Comparison of ENCODE assay signal across 12 mouse cellular contexts in genomic region chr17:15088591-15089001, GRCm38 (mm10). TPM values are rescaled to one million over a fixed set of nuclear protein-coding genes. Genes with fewer than 3 reads are reported as not detected.
DNase-seq lines count a peak whose midpoint lies in the region; ATAC-seq lines count a peak whose summit lies in the region.
"Had no signal": no experiment of that assay in that cellular context is flagged by ENCODE, and none has a peak within 500 bp of the region (broad histone marks: within the 10 kb centered on the region; RNA-seq: fewer than 3 reads in every experiment).

No protein-coding gene starts in this region.

- peaks cover 22% of the 10 kb centered on the region for H3K27me3 ChIP-seq in hindbrain, embryonic 10.5 days (ENCODE audit: insufficient read depth, poor library complexity, severe bottlenecking)
- H3K27me3 ChIP-seq in midbrain, embryonic 11.5 days (ENCODE audit: control insufficient read depth, insufficient read depth, low read length) = no peaks in the 10 kb centered on the region

- peak; percentile 43 for DNase-seq in embryo, embryonic 10.5 days (ENCODE audit: low spot score)
- peak; percentile 44 for DNase-seq in hindbrain, embryonic 10.5 days (ENCODE audit: low spot score)
- no peak for DNase-seq in midbrain, embryonic 11.5 days (ENCODE audit: low spot score, missing footprints)
- no peak for DNase-seq in natural killer cell, adult 2 months (ENCODE audit: low spot score in 2 of 2)
- no peak for DNase-seq in ovary, postnatal 36 days (ENCODE audit: low spot score)
- no peak for DNase-seq in testis, postnatal 14 days (ENCODE audit: low spot score)
- DNase-seq: gastrocnemius, postnatal 10 days; lung, embryonic 14.5 days; thymus, postnatal 14 days had no signal

- no peak overlapping the region for H3K9ac ChIP-seq in midbrain, embryonic 11.5 days (ENCODE audit: low read length)
- H3K9ac ChIP-seq: lung, embryonic 14.5 days had no signal

- peak overlapping the region; percentile 68 for H3K27ac ChIP-seq in hindbrain, embryonic 10.5 days
- peak overlapping the region; percentile 35 for H3K27ac ChIP-seq in midbrain, embryonic 11.5 days (ENCODE audit: low read depth, low read length)

- no peaks in the 10 kb centered on the region for H3K36me3 ChIP-seq in hindbrain, embryonic 10.5 days
- H3K36me3 ChIP-seq in midbrain, embryonic 11.5 days (ENCODE audit: control insufficient read depth, insufficient read depth, low read length) = no peaks in the 10 kb centered on the region

- no peaks in the 10 kb centered on the region for H3K9me3 ChIP-seq in hindbrain, embryonic 10.5 days
- H3K9me3 ChIP-seq in midbrain, embryonic 11.5 days (ENCODE audit: control insufficient read depth, low read length) = no peaks in the 10 kb centered on the region

- ATAC-seq in cerebellum, adult (ENCODE audit: insufficient number of reproducible peaks, low FRiP score, low TSS enrichment) = peak; percentile 60
- ATAC-seq in midbrain, embryonic 11.5 days (ENCODE audit: low FRiP score) = peak; percentile 74
- no peak for ATAC-seq in activated CD4-positive, CD25-positive, alpha-beta regulatory T cell, adult 4 months

- no peak overlapping the region for H3K4me2 ChIP-seq in midbrain, embryonic 11.5 days
- H3K4me2 ChIP-seq: lung, embryonic 14.5 days had no signal

- no peak overlapping the region for H3K4me3 ChIP-seq in hindbrain, embryonic 10.5 days
- no peak overlapping the region for H3K4me3 ChIP-seq in midbrain, embryonic 11.5 days (ENCODE audit: low read depth, low read length)

- WGBS in hindbrain, embryonic 10.5 days = 26% methylated on average over 8 of the region's 8 CpGs
- 35% methylated on average over 8 of the region's 8 CpGs for WGBS in midbrain, embryonic 11.5 days

- peaks cover 30% of the 10 kb centered on the region for H3K4me1 ChIP-seq in hindbrain, embryonic 10.5 days (replicated peaks)
- H3K4me1 ChIP-seq in midbrain, embryonic 11.5 days (ENCODE audit: control insufficient read depth, insufficient read depth, low read length) = peaks cover 10% of the 10 kb centered on the region

RNA-seq across cellular contexts. Expression of gene Gm3448, which starts 47.3 kb away (rescaled TPM):
- polyA plus RNA-seq in hindbrain, embryonic 10.5 days (2016; fragmentation: Nextera tagmentation; extraction: Ambion mirVana) = 4.1 and 4.4 TPM in 2 replicates
- 3.8 and 4.6 TPM in 2 replicates for polyA plus RNA-seq in midbrain, embryonic 11.5 days (2014; fragmentation: Nextera tagmentation; extraction: Ambion mirVana)
- 1 to 10 TPM; 2.1 to 4.7 TPM for polyA plus RNA-seq in activated CD4-positive, CD25-positive, alpha-beta regulatory T cell, adult 4 months (2017; shearing (Covaris generic))

RNA-seq across cellular contexts. Expression of gene Tcte3, which starts 47.3 kb away (rescaled TPM):
- 0.72 TPM in 1 of 2 replicates, not detected in the other for polyA plus RNA-seq in hindbrain, embryonic 10.5 days (2016; fragmentation: Nextera tagmentation; extraction: Ambion mirVana)
- 0.68 TPM in 1 of 2 replicates, not detected in the other for polyA plus RNA-seq in midbrain, embryonic 11.5 days (2014; fragmentation: Nextera tagmentation; extraction: Ambion mirVana)
- 1 to 10 TPM in 1 of 2 experiments, not detected in 1; 5.5 TPM for polyA plus RNA-seq in activated CD4-positive, CD25-positive, alpha-beta regulatory T cell, adult 4 months (2017; shearing (Covaris generic))
- polyA plus RNA-seq: heart, embryonic 16.5 days; lung, embryonic 14.5 days had no signal

RNA-seq across cellular contexts. Expression of gene Ermard, which starts 47.6 kb away (rescaled TPM):
- polyA plus RNA-seq in hindbrain, embryonic 10.5 days (2016; fragmentation: Nextera tagmentation; extraction: Ambion mirVana) = 89.6 and 92.5 TPM in 2 replicates
- polyA plus RNA-seq in midbrain, embryonic 11.5 days (2014; fragmentation: Nextera tagmentation; extraction: Ambion mirVana) = 69.3 and 83.2 TPM in 2 replicates
- 100 to 1,000 TPM; 102 to 158 TPM for polyA plus RNA-seq in activated CD4-positive, CD25-positive, alpha-beta regulatory T cell, adult 4 months (2017; shearing (Covaris generic))

Comparison
In these comparisons a context has a peak if more than half of its experiments do, and no peak if none do; other contexts are left out.
1. DNase-seq: peak in embryo, embryonic 10.5 days (single experiment) and hindbrain, embryonic 10.5 days (single experiment); none in midbrain, embryonic 11.5 days (single experiment), natural killer cell, adult 2 months (0 of 2), ovary, postnatal 36 days (single experiment) and testis, postnatal 14 days (single experiment).